Mouse (Mus musculus): ENCODE measurements around the gene Syn3.

DNA sequence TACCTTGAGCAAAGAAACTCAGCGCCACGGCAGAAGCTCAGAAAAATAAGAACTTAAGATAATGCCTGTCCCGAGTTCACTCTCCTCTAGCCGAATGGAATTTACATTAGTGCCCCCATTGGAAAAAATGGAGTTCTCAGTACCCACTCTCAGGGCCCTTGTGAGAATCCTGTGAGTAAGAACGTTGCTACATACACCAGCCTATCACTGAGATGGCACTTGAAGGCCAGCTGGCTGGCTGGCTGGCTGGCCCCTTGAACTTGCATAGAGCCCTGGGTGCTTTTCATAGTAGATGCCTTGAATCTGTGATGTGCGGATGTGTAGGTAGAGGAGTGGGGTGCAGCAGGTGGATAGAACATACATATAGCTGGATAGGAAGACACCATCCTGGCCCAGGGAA is 155.3 kb downstream of the Syn3 start:
- TF ChIP-seq POLR2A (IDR thresholded peaks at IDR 0.05; ENCODE audit: borderline replicate concordance, insufficient read depth, low read length) (no peak), CTCF (IDR thresholded peaks at IDR 0.05; ENCODE audit: borderline replicate concordance, insufficient read depth, low read depth, low read length) (no peak)
